In the genomic region with DNA sequence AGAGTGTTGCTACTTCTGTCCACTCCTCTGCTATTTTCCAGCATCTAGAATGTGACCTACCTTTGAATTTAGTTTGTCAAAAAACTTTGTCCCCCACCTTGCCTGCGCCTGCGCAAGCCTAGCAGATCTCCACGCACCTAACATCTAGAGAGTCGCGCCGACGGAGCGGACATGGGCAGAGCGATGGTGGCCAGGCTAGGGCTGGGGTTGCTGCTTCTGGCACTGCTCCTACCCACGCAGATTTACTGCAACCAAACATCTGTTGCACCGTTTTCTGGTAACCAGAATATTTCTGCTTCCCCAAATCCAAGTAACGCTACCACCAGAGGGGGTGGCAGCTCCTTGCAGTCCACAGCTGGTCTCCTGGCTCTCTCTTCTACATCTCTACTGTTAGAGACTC, we compare ENCODE assay signal across 28 mouse cellular contexts.
A peak's percentile ranks its signal among the peaks of the same experiment; 100 is the strongest.
DNase-seq lines count a peak whose midpoint lies in the region; ATAC-seq and TF ChIP-seq lines count a peak whose summit lies in the region.
"Had no signal": no experiment of that assay in that cellular context is flagged by ENCODE, and none has a peak within 500 bp of the region (broad histone marks: within the 10 kb centered on the region; RNA-seq: fewer than 3 reads in every experiment).

No protein-coding gene starts in this region.

- H3K36me3 ChIP-seq in G1E (replicated peaks), result no peaks in the 10 kb centered on the region
- no peaks in the 10 kb centered on the region for H3K36me3 ChIP-seq in liver, embryonic 11.5 days (ENCODE audit: control insufficient read depth, insufficient read depth, low read length)
- no peaks in the 10 kb centered on the region for H3K36me3 ChIP-seq in midbrain, postnatal 0 days (ENCODE audit: insufficient read depth, low read length)
- H3K36me3 ChIP-seq in midbrain, embryonic 15.5 days (replicated peaks), result no peaks in the 10 kb centered on the region
- H3K36me3 ChIP-seq: embryonic facial prominence, embryonic 12.5 days; embryonic facial prominence, embryonic 15.5 days; forebrain, embryonic 10.5 days; hindbrain, embryonic 12.5 days; intestine, embryonic 15.5 days had no signal

- peak; percentile 22; the same call in 1 of the 2 replicates for ATAC-seq in G1E (ENCODE audit: extremely low read depth, insufficient number of reproducible peaks, low FRiP score, poor library complexity, severe bottlenecking)
- ATAC-seq in common myeloid progenitor, adult 5-6 weeks (replicated peaks; ENCODE audit: low read depth, poor library complexity, severe bottlenecking), result peak; percentile 56
- peak; percentile 63 for ATAC-seq in granulocyte monocyte progenitor cell, adult 5-6 weeks (replicated peaks; ENCODE audit: poor library complexity, severe bottlenecking)
- peak; percentile 61 for ATAC-seq in megakaryocyte progenitor cell, adult 5-6 weeks (replicated peaks; ENCODE audit: poor library complexity)
- ATAC-seq in liver, embryonic 11.5 days (replicated peaks; ENCODE audit: low FRiP score), result no peak
- ATAC-seq in midbrain, postnatal 0 days (ENCODE audit: low FRiP score), result no peak
- no peak for ATAC-seq in midbrain, embryonic 15.5 days (replicated peaks)
- ATAC-seq: activated CD4-positive, CD25-positive, alpha-beta regulatory T cell, adult 4 months; CD4-positive, CD25-positive, alpha-beta regulatory T cell, adult 4 months; forebrain, embryonic 13.5 days; forebrain, postnatal 0 days; hindbrain, embryonic 16.5 days; intestine, embryonic 15.5 days had no signal

- WGBS in liver, embryonic 11.5 days, result 90% methylated on average over 12 of the region's 12 CpGs
- WGBS in midbrain, postnatal 0 days, result 94% methylated on average over 12 of the region's 12 CpGs
- WGBS in midbrain, embryonic 15.5 days, result 96% methylated on average over 12 of the region's 12 CpGs

- H3K27ac ChIP-seq in liver, embryonic 11.5 days (ENCODE audit: low read depth, low read length), result no peak overlapping the region
- no peak overlapping the region for H3K27ac ChIP-seq in midbrain, postnatal 0 days (ENCODE audit: low read depth, low read length)
- H3K27ac ChIP-seq in midbrain, embryonic 15.5 days, result no peak overlapping the region
- H3K27ac ChIP-seq: embryonic facial prominence, embryonic 12.5 days; embryonic facial prominence, embryonic 15.5 days; forebrain, embryonic 10.5 days; forebrain, embryonic 13.5 days; hindbrain, embryonic 12.5 days; intestine, embryonic 15.5 days had no signal

- no peak for DNase-seq in G1E (ENCODE audit: low spot score)
- no peak for DNase-seq in c-Kit-positive CD71-positive TER-119-positive erythroid progenitor cells, embryonic 14.5 days (ENCODE audit: low spot score)
- DNase-seq in liver, embryonic 11.5 days (ENCODE audit: low spot score), result no peak
- DNase-seq in midbrain, postnatal 0 days (ENCODE audit: low spot score), result no peak
- DNase-seq: adrenal gland, adult 8-10 months; adrenal gland, postnatal 25 days; cerebellum, adult 18-20 months; cerebellum, adult 9-10 months; cerebellum, postnatal 14 days; forebrain, postnatal 0 days; gastrocnemius, postnatal 10 days; gastrocnemius, postnatal 36 days; heart, adult 11 months had no signal

- no peak overlapping the region for H3K9ac ChIP-seq in liver, embryonic 11.5 days (ENCODE audit: low read depth, low read length)
- no peak overlapping the region for H3K9ac ChIP-seq in midbrain, postnatal 0 days (replicated peaks; ENCODE audit: low read length, poor library complexity, severe bottlenecking)
- H3K9ac ChIP-seq in midbrain, embryonic 15.5 days, result no peak overlapping the region
- H3K9ac ChIP-seq: embryonic facial prominence, embryonic 12.5 days; embryonic facial prominence, embryonic 15.5 days; forebrain, embryonic 13.5 days; forebrain, postnatal 0 days; hindbrain, embryonic 12.5 days; intestine, embryonic 15.5 days had no signal

- no peaks in the 10 kb centered on the region for H3K4me1 ChIP-seq in G1E (ENCODE audit: insufficient read depth, low read depth, low read length)
- no peaks in the 10 kb centered on the region for H3K4me1 ChIP-seq in liver, embryonic 11.5 days (replicated peaks; ENCODE audit: control insufficient read depth, insufficient read depth, low read length)
- no peaks in the 10 kb centered on the region for H3K4me1 ChIP-seq in midbrain, postnatal 0 days (ENCODE audit: insufficient read depth, low read length)
- H3K4me1 ChIP-seq in midbrain, embryonic 15.5 days, result no peaks in the 10 kb centered on the region
- H3K4me1 ChIP-seq: embryonic facial prominence, embryonic 12.5 days; embryonic facial prominence, embryonic 15.5 days; forebrain, embryonic 10.5 days; forebrain, embryonic 13.5 days; hindbrain, embryonic 12.5 days; intestine, embryonic 15.5 days had no signal

- TF ChIP-seq CTCF in G1E (IDR thresholded peaks at IDR 0.05; ENCODE audit: low read depth, low read length), result no peak
- TF ChIP-seq CTCF in midbrain, postnatal 0 days (IDR thresholded peaks at IDR 0.05), result no peak

- H3K27me3 ChIP-seq in G1E (ENCODE audit: insufficient read depth, low read length), result no peaks in the 10 kb centered on the region
- no peaks in the 10 kb centered on the region for H3K27me3 ChIP-seq in liver, embryonic 11.5 days (replicated peaks; ENCODE audit: control insufficient read depth, insufficient read depth, low read length)
- H3K27me3 ChIP-seq in midbrain, postnatal 0 days (ENCODE audit: insufficient read depth, low read length), result no peaks in the 10 kb centered on the region
- no peaks in the 10 kb centered on the region for H3K27me3 ChIP-seq in midbrain, embryonic 15.5 days (replicated peaks)
- H3K27me3 ChIP-seq: embryonic facial prominence, embryonic 12.5 days; embryonic facial prominence, embryonic 15.5 days; forebrain, embryonic 13.5 days; hindbrain, embryonic 12.5 days; intestine, embryonic 15.5 days had no signal

- H3K9me3 ChIP-seq in G1E (replicated peaks), result peaks cover 15% of the 10 kb centered on the region
- H3K9me3 ChIP-seq in liver, embryonic 11.5 days (ENCODE audit: control insufficient read depth, low read length), result no peaks in the 10 kb centered on the region
- H3K9me3 ChIP-seq in midbrain, postnatal 0 days (ENCODE audit: low read length), result no peaks in the 10 kb centered on the region
- no peaks in the 10 kb centered on the region for H3K9me3 ChIP-seq in midbrain, embryonic 15.5 days
- H3K9me3 ChIP-seq: embryonic facial prominence, embryonic 12.5 days; embryonic facial prominence, embryonic 15.5 days; forebrain, embryonic 10.5 days; forebrain, embryonic 13.5 days; hindbrain, embryonic 12.5 days; intestine, embryonic 15.5 days had no signal

- H3K4me3 ChIP-seq in G1E (ENCODE audit: low read depth, low read length), result no peak overlapping the region
- H3K4me3 ChIP-seq in liver, embryonic 11.5 days (ENCODE audit: low read depth, low read length), result no peak overlapping the region
- H3K4me3 ChIP-seq in midbrain, postnatal 0 days (ENCODE audit: low read depth, low read length), result no peak overlapping the region
- H3K4me3 ChIP-seq in midbrain, embryonic 15.5 days, result no peak overlapping the region
- H3K4me3 ChIP-seq: embryonic facial prominence, embryonic 12.5 days; embryonic facial prominence, embryonic 15.5 days; erythroblast, embryonic 14.5 days; forebrain, embryonic 10.5 days; forebrain, embryonic 13.5 days; hindbrain, embryonic 12.5 days; intestine, embryonic 15.5 days had no signal

- no peak overlapping the region for H3K4me2 ChIP-seq in liver, embryonic 11.5 days
- H3K4me2 ChIP-seq in midbrain, postnatal 0 days (ENCODE audit: low read depth, low read length, poor library complexity, severe bottlenecking), result no peak overlapping the region
- H3K4me2 ChIP-seq in midbrain, embryonic 15.5 days, result no peak overlapping the region
- H3K4me2 ChIP-seq: embryonic facial prominence, embryonic 12.5 days; embryonic facial prominence, embryonic 15.5 days; forebrain, embryonic 13.5 days; heart, embryonic 11.5 days; hindbrain, embryonic 12.5 days; intestine, embryonic 15.5 days had no signal

Comparison
In these comparisons a context has a peak if more than half of its experiments do, and no peak if none do; other contexts are left out.
1. ATAC-seq: peak in G1E (single experiment), common myeloid progenitor, adult 5-6 weeks (single experiment), granulocyte monocyte progenitor cell, adult 5-6 weeks (single experiment) and megakaryocyte progenitor cell, adult 5-6 weeks (single experiment); none in liver, embryonic 11.5 days (single experiment), midbrain, postnatal 0 days (single experiment) and midbrain, embryonic 15.5 days (single experiment).